Mouse (Mus musculus) layer of hippocampus, postnatal 36 days (tissue): ENCODE data around the gene Slc1a7. TPM values are rescaled to one million over a fixed set of nuclear protein-coding genes. Genes with fewer than 3 reads are reported as not detected.

Experiments used
- DNase-seq, 2 experiments: peaks; one replicate each; pipeline ENCODE4 v3.0.0; 2022
- total RNA-seq, 2 experiments: library from RNA; stranded (reverse); gene quantifications; 2 replicates each; pipeline ENCODE4 v1.2.3; 2021

Slc1a7 gene
- total RNA-seq, 2 experiments from 2014 or later: 0.17 TPM; not detected in 1

- no peak for DNase-seq
Measured at GRCm38 (mm10) chr4:108014466-108014865, 46.3 kb downstream of the Slc1a7 start.

GRCm38 (mm10) chr4:108015067-108015765 lies 47.1 kb downstream of the Slc1a7 start:
- no peak for DNase-seq

- no peak for DNase-seq
Measured at GRCm38 (mm10) chr4:108016321-108016720, 48.2 kb downstream of the Slc1a7 start.

GRCm38 (mm10) chr4:108017839-108018238 lies 49.7 kb downstream of the Slc1a7 start:
- DNase-seq: no peak

- DNase-seq: no peak
Measured at GRCm38 (mm10) chr4:108018241-108018923, 50.2 kb downstream of the Slc1a7 start.

- peak; percentile 42 to 48 for DNase-seq
Measured at GRCm38 (mm10) chr4:108018961-108019921, 51.1 kb downstream of the Slc1a7 start.

GRCm38 (mm10) chr4:108020178-108020577 lies 52.0 kb downstream of the Slc1a7 start:
- no peak for DNase-seq

GRCm38 (mm10) chr4:108023186-108023585 lies 55.1 kb downstream of the Slc1a7 start:
- no peak for DNase-seq

- no peak for DNase-seq
Measured at GRCm38 (mm10) chr4:108024641-108025040, 56.5 kb downstream of the Slc1a7 start.

- no peak for DNase-seq
Measured at GRCm38 (mm10) chr4:108025269-108025668, 57.1 kb downstream of the Slc1a7 start.

GRCm38 (mm10) chr4:108026193-108026592 lies 58.1 kb downstream of the Slc1a7 start:
- DNase-seq: no peak

- DNase-seq: no peak
Measured at GRCm38 (mm10) chr4:108030888-108031501, 62.9 kb downstream of the Slc1a7 start.

- DNase-seq: peak in 1 of 2 experiments; percentile 45
Measured at GRCm38 (mm10) chr4:108031502-108032351, 63.6 kb downstream of the Slc1a7 start.

- DNase-seq: no peak
Measured at GRCm38 (mm10) chr4:108032352-108032849, 64.3 kb downstream of the Slc1a7 start.

GRCm38 (mm10) chr4:108033041-108033764 lies 65.1 kb downstream of the Slc1a7 start:
- DNase-seq: no peak

- DNase-seq: no peak
Measured at GRCm38 (mm10) chr4:108037027-108037426, 68.9 kb downstream of the Slc1a7 start.

GRCm38 (mm10) chr4:108045136-108046107 lies 77.3 kb downstream of the Slc1a7 start:
- DNase-seq: no peak

GRCm38 (mm10) chr4:108046136-108046535 lies 78.0 kb downstream of the Slc1a7 start:
- DNase-seq: no peak

- DNase-seq: no peak
Measured at GRCm38 (mm10) chr4:108051687-108052274, 83.6 kb downstream of the Slc1a7 start.
